Mouse (Mus musculus) small intestine, adult 2 months (tissue): ENCODE measurements around the gene Pcgf1.

Source experiments
- CTCF ChIP-seq: fragments of 200-500 bp; IDR thresholded peaks from 2 replicates; pipeline ENCODE4 v1.5.1; 2012; ENCODE audit warnings: low read depth, mild to moderate bottlenecking, control low read depth, inconsistent platforms, low read length, moderate library complexity, mixed read lengths; ENCODE audit not compliant: insufficient replicate concordance, insufficient read length; ENCODE audit errors: extremely low read depth
- POLR2A ChIP-seq: fragments of 200-500 bp; IDR thresholded peaks from 2 replicates; pipeline ENCODE4 v1.6.1; 2012; ENCODE audit warnings: low read depth, mild to moderate bottlenecking, control low read depth, inconsistent platforms, low read length, moderate library complexity

GRCm38 (mm10) chr6:83068221-83068620 lies 9.4 kb upstream of the Pcgf1 start:
- TF ChIP-seq CTCF (no peak), POLR2A (no peak)
